Comparison of ENCODE assay signal across 8 mouse cellular contexts in genomic region chr7:46919551-46920176, GRCm38 (mm10). TPM values are rescaled to one million over a fixed set of nuclear protein-coding genes. Genes with fewer than 3 reads are reported as not detected.
A peak's percentile ranks its signal among the peaks of the same experiment; 100 is the strongest.
DNase-seq lines count a peak whose midpoint lies in the region; ATAC-seq and TF ChIP-seq lines count a peak whose summit lies in the region.

Gene Tsg101 (minus strand): TSS chr7:46919969.

- H3K36me3 ChIP-seq in hindbrain, embryonic 10.5 days, result peaks cover 32% of the 10 kb centered on the region
- no peaks in the 10 kb centered on the region for H3K36me3 ChIP-seq in lung, postnatal 0 days (ENCODE audit: insufficient read depth, low read length)

- peaks cover 26% of the 10 kb centered on the region for H3K4me1 ChIP-seq in hindbrain, embryonic 10.5 days (replicated peaks)
- H3K4me1 ChIP-seq in lung, postnatal 0 days (ENCODE audit: insufficient read depth, low read depth, low read length), result peaks cover 6% of the 10 kb centered on the region; the same call in 1 of the 2 replicates

- peak within 1 kb of the TSS; percentile 82 for H3K9ac ChIP-seq in lung, postnatal 0 days (replicated peaks; ENCODE audit: low read depth)

- TF ChIP-seq EP300 in lung, postnatal 0 days (IDR thresholded peaks at IDR 0.05), result no peak

- peak; percentile 37 for TF ChIP-seq CTCF in lung, postnatal 0 days (IDR thresholded peaks at IDR 0.05)

- under 1% methylated on average over 75 of the region's 75 CpGs for WGBS in hindbrain, embryonic 10.5 days
- WGBS in lung, postnatal 0 days, result under 1% methylated on average over 47 of the region's 75 CpGs

- peak; percentile 55 for DNase-seq in MEL-GATA-1-ER (ENCODE audit: extremely low read depth, low read depth)
- DNase-seq in cerebellum, adult 8-10 months, result peak; percentile 88
- DNase-seq in hindbrain, embryonic 10.5 days (ENCODE audit: low spot score), result peak; percentile 94
- DNase-seq in layer of hippocampus, adult 9-11 months, result peak; percentile 89
- peak; percentile 95 for DNase-seq in lung, postnatal 0 days (ENCODE audit: low spot score)
- peak; percentile 88 for DNase-seq in ovary, postnatal 14 days (ENCODE audit: low spot score)
- DNase-seq in thymus, postnatal 14 days, result peak; percentile 93

- peak within 1 kb of the TSS; percentile 54 for H3K4me2 ChIP-seq in lung, postnatal 0 days (replicated peaks; ENCODE audit: low read depth, low read length)

- peak; percentile 98 for ATAC-seq in frontal cortex, adult (ENCODE audit: low TSS enrichment)
- ATAC-seq in lung, postnatal 0 days, result peak; percentile 97

- H3K27me3 ChIP-seq in hindbrain, embryonic 10.5 days (ENCODE audit: insufficient read depth, poor library complexity, severe bottlenecking), result no peaks in the 10 kb centered on the region
- no peaks in the 10 kb centered on the region for H3K27me3 ChIP-seq in lung, postnatal 0 days (replicated peaks; ENCODE audit: insufficient read depth, low read length)

- H3K9me3 ChIP-seq in hindbrain, embryonic 10.5 days, result no peaks in the 10 kb centered on the region
- H3K9me3 ChIP-seq in lung, postnatal 0 days (ENCODE audit: low read length), result no peaks in the 10 kb centered on the region

- peak within 1 kb of the TSS; percentile 98 for H3K27ac ChIP-seq in hindbrain, embryonic 10.5 days
- H3K27ac ChIP-seq in lung, postnatal 0 days (ENCODE audit: low read length), result peak within 1 kb of the TSS; percentile 96

- peak within 1 kb of the TSS; percentile 93 for H3K4me3 ChIP-seq in hindbrain, embryonic 10.5 days
- peak within 1 kb of the TSS; percentile 86 for H3K4me3 ChIP-seq in lung, postnatal 0 days (ENCODE audit: low read depth, low read length)

RNA-seq across cellular contexts. Expression of gene Tsg101, which starts in this region (rescaled TPM):
- polyA plus RNA-seq in hindbrain, embryonic 10.5 days (2016; fragmentation: Nextera tagmentation; extraction: Ambion mirVana), result 262 and 315 TPM in 2 replicates
- 134 and 150 TPM in 2 replicates for polyA plus RNA-seq in lung, postnatal 0 days (2015; fragmentation: Nextera tagmentation; extraction: Ambion mirVana)

Comparison
In these comparisons a context has a peak if more than half of its experiments do, and no peak if none do; other contexts are left out.
1. Peak in every context shown above with its lines: DNase-seq, ATAC-seq, H3K4me3 ChIP-seq and H3K27ac ChIP-seq.